In genomic region chr9:21327569-21327968, GRCm38 (mm10) we compare ENCODE assay signal across 17 mouse cellular contexts. TPM values are rescaled to one million over a fixed set of nuclear protein-coding genes. Genes with fewer than 3 reads are reported as not detected.
A peak's percentile ranks its signal among the peaks of the same experiment; 100 is the strongest.
DNase-seq lines count a peak whose midpoint lies in the region; ATAC-seq and TF ChIP-seq lines count a peak whose summit lies in the region.
"Had no signal": no experiment of that assay in that cellular context is flagged by ENCODE, and none has a peak within 500 bp of the region (broad histone marks: within the 10 kb centered on the region; RNA-seq: fewer than 3 reads in every experiment).

No protein-coding gene starts in this region.

- TF ChIP-seq CTCF in heart, adult 2 months (IDR thresholded peaks at IDR 0.05) = no peak
- no peak for TF ChIP-seq CTCF in spleen, adult 2 months (IDR thresholded peaks at IDR 0.05; ENCODE audit: extremely low read depth, insufficient read depth, insufficient read length, insufficient replicate concordance)
- peak; percentile 31; the same call in 1 of the 2 replicates for TF ChIP-seq CTCF in liver, postnatal 0 days (IDR thresholded peaks at IDR 0.05; ENCODE audit: low read depth)

- no peak overlapping the region for H3K9ac ChIP-seq in heart, adult 2 months (ENCODE audit: low read depth, low read length)
- H3K9ac ChIP-seq in liver, postnatal 0 days (replicated peaks) = no peak overlapping the region
- H3K9ac ChIP-seq: embryonic facial prominence, embryonic 12.5 days; stomach, embryonic 15.5 days had no signal

- H3K27me3 ChIP-seq in heart, adult 2 months (ENCODE audit: control insufficient read depth, insufficient read depth, low read length) = no peaks in the 10 kb centered on the region
- H3K27me3 ChIP-seq in spleen, adult 2 months (ENCODE audit: control insufficient read depth, insufficient read depth, low read length) = no peaks in the 10 kb centered on the region
- no peaks in the 10 kb centered on the region for H3K27me3 ChIP-seq in liver, postnatal 0 days (ENCODE audit: insufficient read depth, low read length)
- H3K27me3 ChIP-seq: embryonic facial prominence, embryonic 12.5 days; stomach, embryonic 15.5 days had no signal

- DNase-seq in heart, adult 2 months = no peak
- DNase-seq in heart, postnatal 36 days = no peak
- DNase-seq in spleen, adult 2 months (ENCODE audit: low read depth in 1 of 2, low spot score in 2 of 2) = no peak
- no peak for DNase-seq in spleen, adult 18-20 months
- DNase-seq in liver, postnatal 0 days = no peak
- DNase-seq in thymus, postnatal 36 days = peak; percentile 49 to 52
- no peak for DNase-seq in urinary bladder, postnatal 36 days (ENCODE audit: low spot score in 2 of 2)
- no peak for DNase-seq in layer of hippocampus, adult 8-10 months (ENCODE audit: low spot score in 2 of 2)
- DNase-seq: adrenal gland, postnatal 10 days; cerebellum, postnatal 14 days; kidney, postnatal 10 days; lung, adult 2 months had no signal

- ATAC-seq in liver, postnatal 0 days = no peak
- ATAC-seq: intestine, postnatal 0 days had no signal

- intact Hi-C loops in heart, adult 2 months (cut with DNase I) = no loop called here
- intact Hi-C loops in heart, postnatal 36 days (cut with DNase I) = no loop called here

- H3K4me1 ChIP-seq in heart, adult 2 months (ENCODE audit: control insufficient read depth, insufficient read depth, low read length) = peaks cover 19% of the 10 kb centered on the region
- peaks cover 75% of the 10 kb centered on the region; the same call in 1 of the 2 replicates for H3K4me1 ChIP-seq in spleen, adult 2 months (ENCODE audit: control insufficient read depth, insufficient read depth, insufficient read length)
- H3K4me1 ChIP-seq in liver, postnatal 0 days (ENCODE audit: insufficient read depth) = peaks cover 27% of the 10 kb centered on the region

- peaks cover 7% of the 10 kb centered on the region for H3K79me2 ChIP-seq in heart, adult 2 months (replicated peaks; ENCODE audit: control insufficient read depth, insufficient read depth, low read length)

- WGBS in heart, adult 2 months = 46% methylated on average over 3 of the region's 3 CpGs
- 4% methylated on average over 3 of the region's 3 CpGs for WGBS in spleen, adult 2 months
- 32% methylated on average over 3 of the region's 3 CpGs for WGBS in liver, postnatal 0 days (ENCODE audit: insufficient replicate concordance)

- TF ChIP-seq EP300 in heart, adult 2 months (IDR thresholded peaks at IDR 0.05; ENCODE audit: insufficient read depth, low read depth, low read length) = no peak
- no peak for TF ChIP-seq EP300 in liver, postnatal 0 days (IDR thresholded peaks at IDR 0.05; ENCODE audit: low read depth)

- no peaks in the 10 kb centered on the region for H3K9me3 ChIP-seq in liver, postnatal 0 days (ENCODE audit: low read length)
- H3K9me3 ChIP-seq: embryonic facial prominence, embryonic 12.5 days; stomach, embryonic 15.5 days had no signal

- 0 out of 2 replicates have a peak overlapping the region, but pooled peaks have one; percentile 27 for H3K4me2 ChIP-seq in liver, postnatal 0 days (ENCODE audit: low read depth, low read length)
- H3K4me2 ChIP-seq: embryonic facial prominence, embryonic 12.5 days; stomach, embryonic 15.5 days had no signal

- H3K36me3 ChIP-seq in heart, adult 2 months (ENCODE audit: control insufficient read depth, insufficient read depth, low read length) = no peaks in the 10 kb centered on the region
- H3K36me3 ChIP-seq in spleen, adult 2 months (ENCODE audit: control insufficient read depth, insufficient read depth, low read length) = no peaks in the 10 kb centered on the region
- H3K36me3 ChIP-seq in liver, postnatal 0 days (replicated peaks; ENCODE audit: insufficient read depth, low read length) = no peaks in the 10 kb centered on the region; the same call in 1 of the 2 replicates
- H3K36me3 ChIP-seq: stomach, embryonic 15.5 days had no signal

- no peak overlapping the region for H3K4me3 ChIP-seq in heart, adult 2 months
- H3K4me3 ChIP-seq in spleen, adult 2 months (ENCODE audit: extremely low read depth, insufficient read depth, insufficient read length) = no peak overlapping the region
- no peak overlapping the region; the same call in 1 of the 2 replicates for H3K4me3 ChIP-seq in liver, postnatal 0 days (ENCODE audit: low read depth, low read length)
- H3K4me3 ChIP-seq: embryonic facial prominence, embryonic 12.5 days; stomach, embryonic 15.5 days had no signal

- H3K27ac ChIP-seq in heart, adult 2 months = peak overlapping the region; percentile 34; the same call in 1 of the 2 replicates
- H3K27ac ChIP-seq in spleen, adult 2 months (ENCODE audit: insufficient read depth, low read length) = peak overlapping the region; percentile 94
- peak overlapping the region; percentile 66 for H3K27ac ChIP-seq in liver, postnatal 0 days (ENCODE audit: low read depth)
- H3K27ac ChIP-seq: embryonic facial prominence, embryonic 12.5 days; stomach, embryonic 15.5 days had no signal

- TF ChIP-seq POLR2A in heart, adult 2 months (IDR thresholded peaks at IDR 0.05; ENCODE audit: insufficient read depth, low read depth, low read length) = no peak
- no peak for TF ChIP-seq POLR2A in spleen, adult 2 months (IDR thresholded peaks at IDR 0.05; ENCODE audit: low read depth, low read length)

RNA-seq across cellular contexts. Expression of gene Slc44a2, which starts 7.1 kb away (rescaled TPM):
- total RNA-seq in heart, adult 2 months (2021) = 10 to 100 TPM; 77.0 to 89.5 TPM
- polyA plus RNA-seq in heart, adult 2 months (2012; rRNA removed) = 86.8 and 148 TPM in 2 replicates
- 100 to 1,000 TPM; 118 to 124 TPM for total RNA-seq in heart, postnatal 36 days (2021)
- 166 and 184 TPM in 2 replicates for polyA plus RNA-seq in spleen, adult 2 months (2012; rRNA removed)
- polyA plus RNA-seq in liver, postnatal 0 days (2015; fragmentation: Nextera tagmentation; extraction: Ambion mirVana) = 12.8 and 14.4 TPM in 2 replicates
- total RNA-seq in layer of hippocampus, adult 8-10 months (2022) = 10 to 100 TPM; 55.2 to 74.2 (median 64.7) TPM

RNA-seq across cellular contexts. Expression of gene Ap1m2, which starts 15.4 kb away (rescaled TPM):
- total RNA-seq in heart, adult 2 months (2021) = not detected
- polyA plus RNA-seq in heart, adult 2 months (2012; rRNA removed) = 1.0 TPM in 1 of 2 replicates, not detected in the other
- total RNA-seq in heart, postnatal 36 days (2021) = not detected
- 2.0 and 2.5 TPM in 2 replicates for polyA plus RNA-seq in spleen, adult 2 months (2012; rRNA removed)
- polyA plus RNA-seq in liver, postnatal 0 days (2015; fragmentation: Nextera tagmentation; extraction: Ambion mirVana) = 0.32 and 0.54 TPM in 2 replicates
- total RNA-seq in layer of hippocampus, adult 8-10 months (2022) = 1 to 10 TPM in 3 of 4 experiments, under 1 TPM in 1; 0.35 to 2.0 (median 1.6) TPM
- total RNA-seq: gastrocnemius, postnatal 4 days; megakaryocyte-erythroid progenitor cell, adult 5-6 weeks had no signal

RNA-seq across cellular contexts. Expression of gene Cdkn2d, which starts 36.4 kb away (rescaled TPM):
- 10 to 100 TPM; 11.3 to 15.0 TPM for total RNA-seq in heart, adult 2 months (2021)
- polyA plus RNA-seq in heart, adult 2 months (2012; rRNA removed) = 25.0 and 32.9 TPM in 2 replicates
- total RNA-seq in heart, postnatal 36 days (2021) = 10 to 100 TPM; 15.9 to 18.4 TPM
- polyA plus RNA-seq in spleen, adult 2 months (2012; rRNA removed) = 87.4 and 115 TPM in 2 replicates
- polyA plus RNA-seq in liver, postnatal 0 days (2015; fragmentation: Nextera tagmentation; extraction: Ambion mirVana) = 74.3 and 76.6 TPM in 2 replicates
- 10 to 100 TPM; 48.8 to 61.6 (median 55.9) TPM for total RNA-seq in layer of hippocampus, adult 8-10 months (2022)

RNA-seq across cellular contexts. Expression of gene Kri1, which starts 39.8 kb away (rescaled TPM):
- total RNA-seq in heart, adult 2 months (2021) = 10 to 100 TPM; 16.3 to 16.8 TPM
- polyA plus RNA-seq in heart, adult 2 months (2012; rRNA removed) = 10.5 and 12.8 TPM in 2 replicates
- total RNA-seq in heart, postnatal 36 days (2021) = 10 to 100 TPM; 16.5 to 18.0 TPM
- polyA plus RNA-seq in spleen, adult 2 months (2012; rRNA removed) = 40.8 and 43.1 TPM in 2 replicates
- 4.7 and 5.3 TPM in 2 replicates for polyA plus RNA-seq in liver, postnatal 0 days (2015; fragmentation: Nextera tagmentation; extraction: Ambion mirVana)
- total RNA-seq in layer of hippocampus, adult 8-10 months (2022) = 10 to 100 TPM; 43.2 to 48.9 (median 44.5) TPM

RNA-seq across cellular contexts. Expression of gene Ilf3, which starts 40.1 kb away (rescaled TPM):
- total RNA-seq in heart, adult 2 months (2021) = 10 to 100 TPM; 27.7 to 29.0 TPM
- polyA plus RNA-seq in heart, adult 2 months (2012; rRNA removed) = 22.6 and 29.0 TPM in 2 replicates
- total RNA-seq in heart, postnatal 36 days (2021) = 10 to 100 TPM; 28.9 to 29.0 TPM
- 54.2 and 59.6 TPM in 2 replicates for polyA plus RNA-seq in spleen, adult 2 months (2012; rRNA removed)
- polyA plus RNA-seq in liver, postnatal 0 days (2015; fragmentation: Nextera tagmentation; extraction: Ambion mirVana) = 19.1 and 23.5 TPM in 2 replicates
- total RNA-seq in layer of hippocampus, adult 8-10 months (2022) = 100 to 1,000 TPM in 3 of 4 experiments, 10 to 100 TPM in 1; 95.4 to 113 (median 103) TPM

Comparison
In these comparisons a context has a peak if more than half of its experiments do, and no peak if none do; other contexts are left out.
1. DNase-seq: peak in thymus, postnatal 36 days (2 of 2); none in heart, adult 2 months (0 of 2), heart, postnatal 36 days (0 of 2), spleen, adult 2 months (0 of 2), spleen, adult 18-20 months (0 of 2), liver, postnatal 0 days (single experiment), urinary bladder, postnatal 36 days (0 of 2) and layer of hippocampus, adult 8-10 months (0 of 2).
2. H3K27ac ChIP-seq: peak in every context shown above with its lines; median percentile 94 in spleen, adult 2 months; 66 in liver, postnatal 0 days; 34 in heart, adult 2 months.